Mouse (Mus musculus) retina, adult 2 months (tissue): Measurements from ENCODE around the gene RPS10-NUDT3.

Experiments
- DNase-seq: peaks from one replicate; pipeline ENCODE4 v3.0.0-alpha.2; 2012; ENCODE audit warnings: low read depth, low spot score

The RPS10-NUDT3 gene

GRCm38 (mm10) chr17:27554062-27554960, 80.7 kb downstream of the RPS10-NUDT3 start:
- DNase-seq, result no peak

DNA sequence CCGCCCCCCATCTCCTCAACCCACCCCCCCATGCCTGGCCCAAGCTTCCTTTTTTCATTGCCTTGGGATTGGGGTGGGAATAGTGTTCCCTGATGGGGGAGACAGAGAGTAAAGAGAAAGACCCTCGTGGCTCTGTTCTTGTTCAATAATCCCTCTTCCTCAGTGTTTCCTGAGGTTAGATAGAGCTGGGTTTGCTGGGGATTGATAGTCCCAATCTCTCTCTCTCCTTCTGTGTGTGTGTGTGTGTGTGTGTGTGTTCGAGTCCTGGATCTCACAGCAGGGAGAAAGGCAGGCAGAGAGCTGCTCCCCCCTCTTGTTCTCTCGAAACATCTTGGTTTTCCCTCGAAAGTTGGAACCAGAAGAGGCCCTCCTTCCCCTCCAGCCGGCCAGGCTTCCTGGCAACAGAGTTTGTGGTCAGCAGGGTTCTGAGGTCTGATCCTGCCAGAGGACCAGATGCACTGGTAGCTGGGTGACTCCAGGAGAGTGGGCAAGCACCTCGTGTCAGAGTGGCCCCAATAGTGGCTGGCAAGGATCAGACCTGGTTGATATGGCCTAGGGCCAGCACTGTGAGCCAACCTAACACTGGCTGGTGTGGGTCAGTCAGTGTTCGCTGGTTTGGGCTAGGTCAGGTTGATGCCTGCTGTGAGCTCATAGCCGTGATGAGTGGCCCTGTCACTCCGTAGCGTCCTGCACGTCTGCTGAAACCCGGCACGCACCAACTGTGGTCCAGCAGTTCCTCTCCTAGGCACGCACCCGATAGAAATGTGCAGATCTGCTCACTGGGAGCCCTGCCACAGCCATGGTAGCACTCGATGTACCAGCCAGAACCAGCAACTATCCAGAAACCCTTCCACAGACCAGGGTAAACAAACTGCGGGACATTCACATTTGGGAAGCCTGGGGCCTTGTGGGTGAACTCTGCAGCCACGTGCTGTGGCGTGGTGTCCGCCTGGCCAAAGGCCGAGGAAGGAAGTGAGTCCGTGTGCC, 82.5 kb downstream of the RPS10-NUDT3 start:
- DNase-seq, result no peak

DNA sequence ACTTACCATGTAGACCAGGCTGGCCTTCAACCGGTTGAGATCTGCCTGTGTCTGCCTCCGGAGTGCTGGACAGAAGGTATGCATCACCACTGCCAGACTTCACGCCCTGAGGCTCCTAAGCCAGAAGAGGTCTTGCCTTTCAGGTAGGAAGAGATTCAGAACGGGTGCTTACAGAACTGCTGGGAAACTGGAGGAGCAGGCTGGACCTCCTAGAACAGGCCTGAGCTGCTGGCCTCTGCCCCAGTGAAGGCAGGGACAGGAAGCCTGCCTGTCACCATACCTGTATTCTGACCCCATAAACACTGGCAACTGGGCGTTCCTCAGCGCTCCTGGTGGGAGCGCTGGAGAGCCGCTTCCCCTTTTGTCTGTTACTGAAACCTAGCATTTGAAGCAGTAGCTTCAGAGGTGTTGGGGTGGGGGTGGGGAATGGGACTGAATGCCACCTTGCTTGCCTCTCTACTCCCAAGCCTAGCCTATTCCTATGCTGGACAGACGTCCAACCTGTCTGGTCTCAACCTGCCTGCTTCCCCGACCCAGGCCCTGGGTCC, 83.6 kb downstream of the RPS10-NUDT3 start:
- DNase-seq, result no peak

DNA sequence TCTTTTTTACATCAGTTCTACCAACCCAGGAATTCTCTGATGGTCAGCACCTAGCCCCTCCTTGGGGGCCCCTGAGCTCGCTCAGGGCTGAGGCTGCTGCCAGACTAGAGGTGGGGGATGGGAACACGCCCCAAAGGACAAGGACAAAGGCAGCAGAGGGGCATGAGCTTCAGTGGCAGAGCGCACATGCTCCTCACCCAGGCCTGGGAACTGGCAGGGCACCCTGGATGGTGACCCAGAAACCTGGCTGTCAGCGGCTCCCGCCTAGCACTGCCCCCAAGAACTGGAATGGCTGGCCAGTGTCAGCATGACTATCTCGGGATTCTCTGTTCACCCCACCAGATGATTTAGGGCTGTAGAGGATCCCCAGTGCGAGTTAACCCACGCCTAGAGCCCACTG, 85.8 kb downstream of the RPS10-NUDT3 start:
- DNase-seq, result no peak

GRCm38 (mm10) chr17:27547253-27547868, 87.7 kb downstream of the RPS10-NUDT3 start:
- DNase-seq, result no peak

DNA sequence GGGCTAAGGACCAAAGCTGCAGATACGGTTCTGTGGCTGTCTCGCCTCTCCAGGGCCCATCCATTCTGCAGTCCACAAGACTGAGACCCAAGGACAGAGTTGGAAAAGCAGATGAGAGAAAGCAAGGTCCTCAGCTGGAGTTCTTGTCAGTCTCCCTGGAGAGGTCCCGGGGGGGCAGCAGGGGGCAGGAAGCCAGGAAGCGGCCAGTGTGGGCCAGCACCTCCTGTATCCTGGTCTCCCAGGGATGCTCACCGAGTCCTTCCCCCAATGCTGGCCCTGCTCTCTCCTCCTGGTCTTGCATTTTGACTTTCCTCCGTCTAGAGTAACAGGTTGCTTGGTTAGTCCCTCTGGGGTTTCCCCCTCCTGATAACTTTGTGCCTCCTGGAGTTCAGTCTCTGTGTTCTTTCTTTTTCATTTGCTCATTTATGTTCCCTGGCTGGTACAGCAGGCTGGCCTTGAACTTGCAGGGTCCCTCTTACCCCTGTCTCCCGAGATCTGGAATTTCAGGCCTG, 88.4 kb downstream of the RPS10-NUDT3 start:
- no peak for DNase-seq

DNA sequence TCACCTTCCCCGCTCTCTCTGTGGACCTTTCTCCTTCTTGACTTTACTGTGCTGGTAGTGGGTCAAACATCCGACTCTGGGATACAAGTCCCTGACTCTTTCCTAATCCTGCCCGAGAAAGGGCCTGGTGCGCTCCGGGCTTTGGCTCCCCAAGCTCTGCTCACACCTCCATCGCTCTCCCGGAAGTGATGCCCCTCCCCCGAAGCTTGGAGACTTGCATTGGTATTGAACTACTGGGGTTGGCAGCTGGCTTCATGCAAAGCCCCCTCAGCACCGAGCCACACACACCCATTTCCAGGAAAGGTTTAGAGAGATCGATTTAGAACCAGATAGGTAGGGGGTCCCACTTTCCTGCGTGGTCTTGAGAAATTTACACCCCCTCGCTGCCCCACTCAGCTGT, 89.0 kb downstream of the RPS10-NUDT3 start:
- DNase-seq, result no peak

DNA sequence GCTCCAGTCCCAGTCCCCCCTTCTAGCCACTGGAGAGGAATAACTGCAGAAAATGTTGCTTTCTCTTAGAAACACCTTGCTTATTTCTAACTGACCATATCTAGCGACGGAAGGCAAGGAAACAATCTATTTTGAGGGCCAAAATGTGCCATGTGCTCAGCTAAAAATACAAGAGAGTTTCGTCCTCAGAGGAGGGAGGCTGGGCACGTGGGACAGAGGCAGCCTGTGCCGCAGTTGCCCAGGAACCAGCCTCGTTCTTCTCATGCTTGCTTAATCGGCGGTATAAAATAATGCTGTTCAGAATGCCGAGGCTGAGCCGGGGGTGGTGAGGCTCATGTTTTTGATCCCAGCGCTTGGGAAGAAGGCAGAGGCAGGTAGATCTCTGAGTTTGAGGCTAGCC, 90.5 kb downstream of the RPS10-NUDT3 start:
- no peak for DNase-seq

DNA sequence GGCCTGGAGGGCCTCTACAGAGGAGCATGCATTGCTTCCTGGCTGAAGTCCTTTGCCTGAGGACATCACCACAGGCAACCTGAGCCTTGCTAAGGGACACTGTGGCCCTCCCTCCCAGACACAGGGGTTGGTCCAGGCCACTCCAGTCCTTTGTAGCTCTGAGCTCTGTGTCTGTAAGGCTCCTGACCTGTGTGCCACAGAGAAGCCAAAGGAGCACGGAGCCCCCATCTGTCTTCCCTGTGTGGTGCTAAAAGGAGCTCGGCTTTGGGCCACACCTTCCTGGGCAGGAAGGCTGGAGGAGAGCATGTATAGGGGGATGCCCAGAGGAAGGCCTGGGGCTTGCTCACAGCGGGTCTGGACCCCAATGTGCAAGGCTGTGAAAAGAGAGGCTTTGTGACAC, 93.0 kb downstream of the RPS10-NUDT3 start:
- DNase-seq, result no peak

DNA sequence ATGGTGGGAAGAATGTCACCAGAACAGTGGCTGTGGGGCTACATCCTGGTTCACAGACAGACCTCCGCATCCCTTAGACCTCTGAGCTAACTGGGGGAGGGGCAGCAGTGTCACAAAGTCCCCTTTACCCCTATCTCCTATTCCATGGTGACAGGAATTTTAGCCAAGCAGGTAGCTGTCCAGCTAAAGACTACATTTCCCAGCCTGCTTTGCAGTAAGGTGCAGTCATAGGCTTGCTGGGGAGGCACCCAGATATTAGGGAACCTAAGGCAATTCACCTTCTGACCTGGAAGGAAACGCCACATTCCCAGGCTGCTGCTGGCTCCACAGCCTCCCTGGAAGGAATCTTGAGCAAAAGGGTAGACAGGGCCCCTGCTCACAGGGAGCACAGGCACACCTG, 93.8 kb downstream of the RPS10-NUDT3 start:
- no peak for DNase-seq

DNA sequence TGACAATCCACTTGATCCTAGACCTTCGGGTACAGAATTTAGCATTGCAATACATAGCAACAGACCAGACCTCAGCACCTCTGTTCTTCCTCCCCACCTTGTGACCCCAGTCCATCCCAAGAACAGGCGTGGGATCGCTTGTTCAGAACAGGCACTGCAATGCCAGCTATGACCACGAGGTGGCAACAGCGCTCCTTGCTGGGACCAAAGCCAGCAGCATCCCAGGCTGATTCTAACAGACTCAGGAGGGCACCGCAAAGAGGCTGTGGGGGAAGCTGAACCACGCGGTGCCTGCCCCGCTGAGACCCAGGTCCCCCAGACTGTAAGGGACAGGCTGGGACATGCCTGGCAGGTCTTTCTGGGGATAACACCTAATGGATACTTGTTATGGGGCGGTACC, 100.3 kb downstream of the RPS10-NUDT3 start:
- DNase-seq, result peak; percentile 66

DNA sequence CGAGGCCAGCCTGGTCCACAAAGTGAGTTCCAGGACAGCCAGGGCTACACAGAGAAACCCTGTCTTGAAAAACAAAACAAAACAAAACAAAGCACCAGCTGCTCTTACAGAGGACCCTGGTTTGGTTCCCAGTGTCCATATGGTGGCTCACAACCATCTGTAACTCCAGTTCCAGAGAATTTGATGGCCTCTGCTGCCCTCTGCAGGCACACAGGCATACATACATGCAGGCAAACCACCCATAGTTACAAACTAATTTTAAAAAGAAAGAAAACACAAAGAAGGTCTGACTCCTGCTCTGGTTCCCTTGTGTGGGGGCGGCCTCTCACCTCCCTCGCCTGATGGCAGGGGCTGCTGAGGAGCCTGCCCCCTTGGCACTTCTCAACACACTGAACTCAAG, 101.7 kb downstream of the RPS10-NUDT3 start:
- no peak for DNase-seq

DNA sequence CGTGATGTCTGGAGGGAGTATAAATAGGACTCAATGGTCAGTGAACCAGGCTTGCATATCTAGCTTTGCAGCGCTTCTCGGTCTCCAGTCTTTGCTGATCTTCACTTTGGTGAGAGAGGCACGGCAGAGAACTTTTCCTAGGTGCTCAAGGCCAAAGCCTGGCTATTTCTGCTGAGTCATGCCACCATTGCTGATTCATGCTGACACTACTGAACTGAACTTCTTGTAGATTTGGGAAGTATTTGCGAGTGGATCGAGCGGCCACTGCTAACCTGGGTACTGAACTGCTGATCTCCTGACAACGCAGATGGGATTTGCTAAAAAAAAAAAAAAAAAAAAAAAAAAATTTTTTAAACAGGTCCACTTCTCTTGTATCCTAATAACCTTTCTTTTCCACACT, 102.9 kb downstream of the RPS10-NUDT3 start:
- no peak for DNase-seq
